Mouse (Mus musculus) heart, postnatal 0 days (tissue): ENCODE measurements around the gene Rad23a. TPM values are rescaled to one million over a fixed set of nuclear protein-coding genes. Genes with fewer than 3 reads are reported as not detected.

Experiments
- ATAC-seq: fragments of 200-750 bp; cut with Nextera tagmentation; 2 replicates; pipeline ENCODE4 v1.8.0; 2017; ENCODE audit warnings: low read depth, moderate number of reproducible peaks, moderate library complexity; ENCODE audit not compliant: insufficient read depth
- DNase-seq: peaks from one replicate; pipeline ENCODE4 v3.0.0-alpha.2; 2016; ENCODE audit warnings: low spot score
- H3K27ac ChIP-seq: fragments of 300-500 bp; sonication (generic); 2 replicates; pipeline ENCODE4 v1.5.1; 2014; ENCODE audit warnings: low read depth, mild to moderate bottlenecking
- H3K27me3 ChIP-seq: fragments of 300-500 bp; sonication (generic); 2 replicates; pipeline ENCODE4 v1.6.1; 2014; ENCODE audit warnings: low read length, mixed read lengths; ENCODE audit not compliant: control insufficient read depth, insufficient read depth
- H3K36me3 ChIP-seq: fragments of 300-500 bp; sonication (generic); replicated peaks from 2 replicates; pipeline ENCODE4 v1.6.1; 2014; ENCODE audit warnings: low read length, mixed read lengths; ENCODE audit not compliant: control insufficient read depth, insufficient read depth
- H3K4me1 ChIP-seq: fragments of 300-500 bp; sonication (generic); 2 replicates; pipeline ENCODE4 v1.6.1; 2014; ENCODE audit warnings: antibody characterized with exemption; ENCODE audit not compliant: control insufficient read depth, insufficient read depth
- H3K4me2 ChIP-seq: fragments of 300-500 bp; sonication (generic); 2 replicates; pipeline ENCODE4 v1.6.1; 2014; ENCODE audit warnings: low read depth, mild to moderate bottlenecking, low read length, moderate library complexity
- H3K4me3 ChIP-seq: fragments of 300-500 bp; sonication (generic); 2 replicates; pipeline ENCODE4 v1.5.1; 2014; ENCODE audit warnings: low read depth, low read length
- H3K9ac ChIP-seq: fragments of 300-500 bp; sonication (generic); replicated peaks from 2 replicates; pipeline ENCODE4 v1.6.1; 2014; ENCODE audit warnings: low read depth, low read length, mixed read lengths
- H3K9me3 ChIP-seq: fragments of 300-500 bp; sonication (generic); replicated peaks from 2 replicates; pipeline ENCODE4 v1.6.1; 2016; ENCODE audit warnings: low read length; ENCODE audit not compliant: control insufficient read depth
- CTCF ChIP-seq: IDR thresholded peaks from 2 replicates; pipeline ENCODE4 v1.5.1; 2016; ENCODE audit warnings: antibody characterized with exemption, control low read depth, low read depth
- EP300 ChIP-seq: IDR thresholded peaks from 2 replicates; pipeline ENCODE4 v1.6.1; 2016; ENCODE audit warnings: antibody characterized with exemption, low read depth
- WGBS: fragments of 180-500 bp; shearing (Covaris S2); extraction: QIAGEN DNeasy Blood & Tissue Kit; methylation state at CpG from one replicate; pipeline ENCODE4 v1.1.7; 2014; 5-methylcytosine and 5-hydroxymethylcytosine counted together
- microRNA-seq: library from miRNA; unstranded; fragments of <30 nt; microRNA quantifications from one replicate; pipeline ENCODE4, GENCODE M21; 2016
- polyA plus RNA-seq: library from polyadenylated mRNA; unstranded; fragments of >200 nt; fragmentation: Nextera tagmentation; extraction: Ambion mirVana; gene quantifications from 2 replicates; pipeline ENCODE4 v1.2.1, GENCODE M21; 2015
- total RNA-seq: library from RNA; depleted of rRNA; stranded (reverse); fragments of >200 nt; gene quantifications from 2 replicates; pipeline ENCODE4 v1.2.3, GENCODE M21; 2014; ENCODE audit warnings: low replicate concordance; rRNA removed

The Rad23a gene
- total and polyA plus RNA-seq, 2 experiments from 2014 or later = 89.2 to 125 TPM

DNA sequence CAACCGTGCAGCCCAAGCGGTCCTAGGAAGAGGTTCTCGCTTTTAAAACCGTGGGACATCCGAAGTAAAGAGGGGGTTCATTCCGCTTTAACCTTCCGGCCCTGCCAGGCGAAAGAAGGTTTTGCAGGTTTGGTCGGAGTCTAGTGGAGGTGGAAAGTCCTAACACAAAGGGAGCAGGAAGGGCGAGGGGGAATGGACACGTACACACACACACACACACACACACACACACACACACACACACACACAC is 55.0 kb downstream of the Rad23a start:
- H3K9ac ChIP-seq = no peak overlapping the region
- TF ChIP-seq EP300 (no peak), CTCF (no peak)
- ATAC-seq (no peak), DNase-seq (no peak)
- no peaks in the 10 kb centered on the region for H3K36me3 ChIP-seq
- H3K4me3 ChIP-seq = peak overlapping the region; percentile 39
- no peak overlapping the region for H3K27ac ChIP-seq
- 21% methylated on average over 11 of the region's 11 CpGs for WGBS
- H3K27me3 ChIP-seq = peaks cover 66% of the 10 kb centered on the region
- no peaks in the 10 kb centered on the region for H3K9me3 ChIP-seq
- no peak overlapping the region; the same call in 1 of the 2 replicates for H3K4me2 ChIP-seq
- peaks cover 48% of the 10 kb centered on the region for H3K4me1 ChIP-seq

DNA sequence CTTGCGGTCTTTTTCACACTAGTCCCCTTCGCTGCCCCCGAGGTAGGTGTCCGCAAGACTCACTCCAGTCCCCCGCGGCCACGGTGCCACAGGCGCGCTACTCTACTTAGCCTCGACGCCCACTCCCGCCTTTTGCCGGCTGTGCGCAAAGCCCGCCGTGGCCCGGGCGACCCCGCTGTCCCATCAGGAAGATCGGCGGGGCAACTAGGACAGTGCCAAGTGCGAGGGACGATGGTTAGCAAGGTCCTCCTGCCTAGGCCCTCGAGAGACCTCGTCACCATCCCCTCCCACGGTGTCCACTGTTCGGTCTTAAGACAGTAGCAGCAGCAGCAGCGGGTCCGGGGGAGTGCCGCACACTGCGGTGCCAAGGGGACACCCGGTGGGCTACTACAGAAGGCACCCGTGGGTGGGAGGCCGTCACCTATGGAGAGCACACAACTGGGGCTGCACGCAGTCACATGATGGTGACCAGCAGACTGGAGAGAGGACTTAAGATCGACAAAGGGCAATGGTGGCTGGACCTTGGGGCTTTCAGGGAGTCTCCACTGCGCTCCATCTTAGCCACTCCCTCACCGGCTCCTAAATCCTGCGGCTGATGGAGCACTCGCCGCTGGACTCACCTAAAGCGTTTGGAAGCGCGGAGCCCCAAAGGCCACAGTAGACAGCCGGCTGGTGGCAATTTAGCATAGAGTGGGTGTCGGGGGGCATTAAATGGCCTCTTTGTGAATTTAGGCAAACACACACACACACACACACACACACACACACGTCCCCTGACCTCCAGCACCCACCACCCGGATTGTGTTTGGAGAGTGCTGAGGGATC is 55.6 kb downstream of the Rad23a start:
- Histone ChIP-seq H3K9me3 (no peaks in the 10 kb centered on the region), H3K27me3 (peaks cover 70% of the 10 kb centered on the region), H3K4me2 (peak overlapping the region; percentile 59), H3K27ac (peak overlapping the region; percentile 30; the same call in 1 of the 2 replicates), H3K4me3 (peak overlapping the region; percentile 39), H3K9ac (peak overlapping the region; percentile 22; the same call in 1 of the 2 replicates), H3K36me3 (no peaks in the 10 kb centered on the region), H3K4me1 (peaks cover 42% of the 10 kb centered on the region)
- WGBS = 11% methylated on average over 48 of the region's 48 CpGs
- no peak for DNase-seq
- TF ChIP-seq EP300 (no peak), CTCF (no peak)
- ATAC-seq = no peak

Small RNA genes within 50 kb of the gene (microRNA-seq; reads per million reads assigned to microRNA genes)
- 1.8 reads per million, percentile 2 among the genes with 10 or more reads in this experiment for gene Mir7069

Other genes with a start within 250 kb of the Rad23a start
Only the 30 nearest of the 31 such genes appear.
- 17.0 and 23.2 TPM in 2 replicates for gene Ier2, start 177.8 kb downstream of the Rad23a start, total RNA-seq
- 33.3 and 38.3 TPM in 2 replicates for gene Ier2, start 177.8 kb downstream of the Rad23a start, polyA plus RNA-seq
- 98.3 and 116 TPM in 2 replicates for gene Trmt1, start 154.4 kb downstream of the Rad23a start, total RNA-seq
- gene Trmt1, start 154.4 kb downstream of the Rad23a start, polyA plus RNA-seq = 28.4 and 29.5 TPM in 2 replicates
- 68.0 and 83.6 TPM in 2 replicates for gene Nacc1, start 152.8 kb downstream of the Rad23a start, total RNA-seq
- 6.2 and 6.9 TPM in 2 replicates for gene Nacc1, start 152.8 kb downstream of the Rad23a start, polyA plus RNA-seq
- 4.4 and 4.8 TPM in 2 replicates for gene Lyl1, start 139.2 kb downstream of the Rad23a start, total RNA-seq
- 8.7 and 9.8 TPM in 2 replicates for gene Lyl1, start 139.2 kb downstream of the Rad23a start, polyA plus RNA-seq
- 1.0 TPM in 1 of 2 replicates, not detected in the other for gene G430095P16Rik, start 117.7 kb downstream of the Rad23a start, total RNA-seq
- gene G430095P16Rik, start 117.7 kb downstream of the Rad23a start, polyA plus RNA-seq = 3.0 and 3.1 TPM in 2 replicates
- 41.9 and 48.5 TPM in 2 replicates for gene Nfix, start 40.3 kb downstream of the Rad23a start, total RNA-seq
- gene Nfix, start 40.3 kb downstream of the Rad23a start, polyA plus RNA-seq = 18.2 TPM in 2 replicates
- gene Dand5, start 17.8 kb downstream of the Rad23a start, total RNA-seq = 2.1 and 15.4 TPM in 2 replicates
- 6.2 and 8.0 TPM in 2 replicates for gene Dand5, start 17.8 kb downstream of the Rad23a start, polyA plus RNA-seq
- 47.1 and 49.8 TPM in 2 replicates for gene Gadd45gip1, start 9.1 kb downstream of the Rad23a start, total RNA-seq
- gene Gadd45gip1, start 9.1 kb downstream of the Rad23a start, polyA plus RNA-seq = 48.1 and 50.0 TPM in 2 replicates
- gene Calr, start 6.3 kb upstream of the Rad23a start, total RNA-seq = 211 and 235 TPM in 2 replicates
- gene Calr, start 6.3 kb upstream of the Rad23a start, polyA plus RNA-seq = 201 and 266 TPM in 2 replicates
- gene Farsa, start 16.3 kb upstream of the Rad23a start, total RNA-seq = 38.6 and 40.0 TPM in 2 replicates
- gene Farsa, start 16.3 kb upstream of the Rad23a start, polyA plus RNA-seq = 36.3 and 38.3 TPM in 2 replicates
- 0.15 and 1.7 TPM in 2 replicates for gene Syce2, start 31.4 kb upstream of the Rad23a start, total RNA-seq
- 9.7 and 11.8 TPM in 2 replicates for gene Syce2, start 31.4 kb upstream of the Rad23a start, polyA plus RNA-seq
- 45.5 and 52.8 TPM in 2 replicates for gene Gcdh, start 53.3 kb upstream of the Rad23a start, total RNA-seq
- gene Gcdh, start 53.3 kb upstream of the Rad23a start, polyA plus RNA-seq = 33.0 and 33.5 TPM in 2 replicates
- not detected in 2 replicates for gene Klf1, start 61.3 kb upstream of the Rad23a start, total RNA-seq
- gene Klf1, start 61.3 kb upstream of the Rad23a start, polyA plus RNA-seq = 0.27 and 0.56 TPM in 2 replicates
- 6.0 and 11.0 TPM in 2 replicates for gene Dnase2a, start 67.9 kb upstream of the Rad23a start, total RNA-seq
- gene Dnase2a, start 67.9 kb upstream of the Rad23a start, polyA plus RNA-seq = 4.6 and 5.6 TPM in 2 replicates
- gene Mast1, start 96.7 kb upstream of the Rad23a start, total RNA-seq = 0.08 TPM in 1 of 2 replicates, not detected in the other
- gene Mast1, start 96.7 kb upstream of the Rad23a start, polyA plus RNA-seq = 0.05 TPM in 1 of 2 replicates, not detected in the other
- not detected in 2 replicates for gene Rtbdn, start 106.3 kb upstream of the Rad23a start, total RNA-seq
- gene Rtbdn, start 106.3 kb upstream of the Rad23a start, polyA plus RNA-seq = 0.10 TPM in 1 of 2 replicates, not detected in the other
- gene Gm49661, start 128.8 kb upstream of the Rad23a start, total RNA-seq = not detected in 2 replicates
- gene Gm49661, start 128.8 kb upstream of the Rad23a start, polyA plus RNA-seq = not detected in 2 replicates
- gene Prdx2, start 128.9 kb upstream of the Rad23a start, total RNA-seq = 647 and 809 TPM in 2 replicates
- 758 and 782 TPM in 2 replicates for gene Prdx2, start 128.9 kb upstream of the Rad23a start, polyA plus RNA-seq
- 57.9 and 76.4 TPM in 2 replicates for gene Rnaseh2a, start 129.1 kb upstream of the Rad23a start, total RNA-seq
- 52.6 and 57.3 TPM in 2 replicates for gene Rnaseh2a, start 129.1 kb upstream of the Rad23a start, polyA plus RNA-seq
- 28.9 and 39.6 TPM in 2 replicates for gene Junb, start 138.1 kb upstream of the Rad23a start, total RNA-seq
- gene Junb, start 138.1 kb upstream of the Rad23a start, polyA plus RNA-seq = 10.3 and 13.0 TPM in 2 replicates
- gene Hook2, start 149.9 kb upstream of the Rad23a start, total RNA-seq = 1.9 and 4.8 TPM in 2 replicates
- gene Hook2, start 149.9 kb upstream of the Rad23a start, polyA plus RNA-seq = 3.5 and 4.7 TPM in 2 replicates
- gene Best2, start 173.9 kb upstream of the Rad23a start, total RNA-seq = not detected in 2 replicates
- not detected in 2 replicates for gene Best2, start 173.9 kb upstream of the Rad23a start, polyA plus RNA-seq
- gene Asna1, start 184.6 kb upstream of the Rad23a start, total RNA-seq = 134 and 152 TPM in 2 replicates
- 106 and 110 TPM in 2 replicates for gene Asna1, start 184.6 kb upstream of the Rad23a start, polyA plus RNA-seq
- gene Trir, start 186.2 kb upstream of the Rad23a start, total RNA-seq = 98.5 and 196 TPM in 2 replicates
- gene Trir, start 186.2 kb upstream of the Rad23a start, polyA plus RNA-seq = 62.4 and 66.5 TPM in 2 replicates
- 27.4 and 34.8 TPM in 2 replicates for gene Tnpo2, start 196.2 kb upstream of the Rad23a start, total RNA-seq
- gene Tnpo2, start 196.2 kb upstream of the Rad23a start, polyA plus RNA-seq = 11.5 and 13.0 TPM in 2 replicates
- gene Fbxw9, start 219.4 kb upstream of the Rad23a start, total RNA-seq = 29.1 and 32.6 TPM in 2 replicates
- gene Fbxw9, start 219.4 kb upstream of the Rad23a start, polyA plus RNA-seq = 16.2 and 16.5 TPM in 2 replicates
- not detected in 2 replicates for gene Gm5741, start 227.3 kb upstream of the Rad23a start, total RNA-seq
- gene Gm5741, start 227.3 kb upstream of the Rad23a start, polyA plus RNA-seq = not detected in 2 replicates
- gene Dhps, start 231.1 kb upstream of the Rad23a start, total RNA-seq = 25.9 and 48.2 TPM in 2 replicates
- 45.0 and 48.3 TPM in 2 replicates for gene Dhps, start 231.1 kb upstream of the Rad23a start, polyA plus RNA-seq
- gene Wdr83os, start 240.1 kb upstream of the Rad23a start, total RNA-seq = 101 and 116 TPM in 2 replicates
- gene Wdr83os, start 240.1 kb upstream of the Rad23a start, polyA plus RNA-seq = 99.8 and 103 TPM in 2 replicates
- gene Wdr83, start 240.6 kb upstream of the Rad23a start, total RNA-seq = 16.2 and 31.0 TPM in 2 replicates
- 38.8 and 42.9 TPM in 2 replicates for gene Wdr83, start 240.6 kb upstream of the Rad23a start, polyA plus RNA-seq